7 mouse cellular contexts compared by ENCODE assay signal in the genomic region with DNA sequence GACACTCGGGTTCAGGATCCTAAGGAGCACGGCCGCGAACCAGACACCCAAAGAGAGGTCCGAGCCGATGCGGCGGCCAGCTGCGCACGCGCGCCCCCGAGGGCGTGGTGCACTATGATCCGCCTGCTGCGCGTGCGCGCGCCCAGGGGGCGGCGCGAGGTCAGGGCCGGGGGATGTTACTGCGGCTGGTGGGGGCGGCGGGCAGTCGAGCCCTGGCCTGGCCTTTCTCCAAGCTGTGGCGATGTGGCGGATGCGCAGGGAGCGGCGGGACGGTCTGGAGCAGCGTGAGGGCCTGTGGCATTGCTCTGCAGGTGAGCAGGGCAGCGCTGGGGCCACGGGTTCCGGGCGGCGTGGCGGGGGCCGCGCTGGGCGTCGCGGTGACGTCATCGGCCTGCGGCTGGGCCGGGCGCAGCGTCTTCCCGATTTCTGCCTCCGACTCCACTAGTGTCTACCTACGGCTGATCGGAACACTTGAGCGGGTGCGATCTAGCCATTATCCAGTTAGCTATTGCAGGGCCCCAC. TPM values are rescaled to one million over a fixed set of nuclear protein-coding genes. Genes with fewer than 3 reads are reported as not detected.
A peak's percentile ranks its signal among the peaks of the same experiment; 100 is the strongest.
DNase-seq lines count a peak whose midpoint lies in the region; ATAC-seq and TF ChIP-seq lines count a peak whose summit lies in the region.

TSS of gene Afg3l1 (plus strand) at position 167 of the 522 bp plus-strand sequence.

- H3K4me3 ChIP-seq in intestine, postnatal 0 days (ENCODE audit: low read depth, low read length): peak within 1 kb of the TSS; percentile 89
- H3K4me3 ChIP-seq in midbrain, embryonic 12.5 days: peak within 1 kb of the TSS; percentile 81
- H3K4me3 ChIP-seq in small intestine, adult 2 months (ENCODE audit: low read depth, low read length): peak within 1 kb of the TSS; percentile 79

- H3K27me3 ChIP-seq in intestine, postnatal 0 days (replicated peaks; ENCODE audit: control insufficient read depth, insufficient read depth, low read length): no peaks in the 10 kb centered on the region
- no peaks in the 10 kb centered on the region for H3K27me3 ChIP-seq in midbrain, embryonic 12.5 days
- no peaks in the 10 kb centered on the region for H3K27me3 ChIP-seq in small intestine, adult 2 months (ENCODE audit: control insufficient read depth, insufficient read depth, low read length)

- DNase-seq in adrenal gland, adult 8-10 months: peak; percentile 90
- peak; percentile 94 for DNase-seq in embryo, embryonic 9.5 days (ENCODE audit: extremely low spot score)
- no peak for DNase-seq in gonadal fat pad, adult 2 months (ENCODE audit: low read depth)
- DNase-seq in left cerebral cortex, postnatal 4 days: peak; percentile 96

- no peaks in the 10 kb centered on the region for H3K9me3 ChIP-seq in intestine, postnatal 0 days (ENCODE audit: control insufficient read depth)
- no peaks in the 10 kb centered on the region for H3K9me3 ChIP-seq in midbrain, embryonic 12.5 days

- under 1% methylated on average over 58 of the region's 58 CpGs for WGBS in intestine, postnatal 0 days
- under 1% methylated on average over 58 of the region's 58 CpGs for WGBS in midbrain, embryonic 12.5 days
- under 1% methylated on average over 58 of the region's 58 CpGs for WGBS in small intestine, adult 2 months

- ATAC-seq in intestine, postnatal 0 days: peak; percentile 90
- peak; percentile 89 for ATAC-seq in midbrain, embryonic 12.5 days (ENCODE audit: low FRiP score, low read depth)

- peak within 1 kb of the TSS; percentile 84 for H3K27ac ChIP-seq in intestine, postnatal 0 days (ENCODE audit: low read depth, low read length)
- H3K27ac ChIP-seq in midbrain, embryonic 12.5 days (replicated peaks): peak within 1 kb of the TSS; percentile 95
- peak within 1 kb of the TSS; percentile 74 for H3K27ac ChIP-seq in small intestine, adult 2 months (ENCODE audit: insufficient read depth, low read depth, low read length)

- peak within 1 kb of the TSS; percentile 81 for H3K9ac ChIP-seq in intestine, postnatal 0 days (ENCODE audit: low read depth, low read length)
- peak within 1 kb of the TSS; percentile 81 for H3K9ac ChIP-seq in midbrain, embryonic 12.5 days (replicated peaks)

- H3K4me1 ChIP-seq in intestine, postnatal 0 days (replicated peaks; ENCODE audit: control insufficient read depth, insufficient read depth, low read length): peaks cover 8% of the 10 kb centered on the region; the same call in 1 of the 2 replicates
- H3K4me1 ChIP-seq in midbrain, embryonic 12.5 days: peaks cover 19% of the 10 kb centered on the region
- peaks cover 7% of the 10 kb centered on the region; the same call in 1 of the 2 replicates for H3K4me1 ChIP-seq in small intestine, adult 2 months (ENCODE audit: control insufficient read depth, insufficient read depth, insufficient read length, low read length)

- H3K4me2 ChIP-seq in intestine, postnatal 0 days (replicated peaks; ENCODE audit: low read depth): peak within 1 kb of the TSS; percentile 84
- peak within 1 kb of the TSS; percentile 73 for H3K4me2 ChIP-seq in midbrain, embryonic 12.5 days (replicated peaks)

- TF ChIP-seq CTCF in intestine, postnatal 0 days (IDR thresholded peaks at IDR 0.05; ENCODE audit: low read depth): 0 out of 2 replicates have a peak, but pooled peaks have one; percentile 27
- no peak for TF ChIP-seq CTCF in small intestine, adult 2 months (IDR thresholded peaks at IDR 0.05; ENCODE audit: extremely low read depth, insufficient read length, insufficient replicate concordance, low read depth, low read length)

- H3K36me3 ChIP-seq in intestine, postnatal 0 days (ENCODE audit: control insufficient read depth, insufficient read depth): peaks cover 23% of the 10 kb centered on the region; the same call in 1 of the 2 replicates
- peaks cover 25% of the 10 kb centered on the region for H3K36me3 ChIP-seq in midbrain, embryonic 12.5 days
- H3K36me3 ChIP-seq in small intestine, adult 2 months (ENCODE audit: control insufficient read depth, insufficient read depth, low read length): peaks cover 6% of the 10 kb centered on the region

- TF ChIP-seq POLR2A in small intestine, adult 2 months (IDR thresholded peaks at IDR 0.05; ENCODE audit: low read depth, low read length): peak; percentile 41; the same call in 1 of the 2 replicates

- intact Hi-C loops in left cerebral cortex, postnatal 4 days (cut with DNase I): no loop called here

RNA-seq across cellular contexts. Expression of gene Afg3l1, which starts in this region (rescaled TPM):
- 10 to 100 TPM; 69.7 to 99.4 (median 85.1) TPM for total RNA-seq in adrenal gland, adult 8-10 months (2022)
- 29.6 and 31.1 TPM in 2 replicates for polyA plus RNA-seq in gonadal fat pad, adult 2 months (2012; rRNA removed)
- 30.8 and 34.7 TPM in 2 replicates for polyA plus RNA-seq in intestine, postnatal 0 days (2015; fragmentation: Nextera tagmentation; extraction: Ambion mirVana)
- 10 to 100 TPM; 48.3 to 56.9 TPM for total RNA-seq in left cerebral cortex, postnatal 4 days (2021)
- polyA plus RNA-seq in midbrain, embryonic 12.5 days (2016; fragmentation: Nextera tagmentation; extraction: Ambion mirVana): 63.0 and 72.2 TPM in 2 replicates
- 10.5 and 16.6 TPM in 2 replicates for polyA plus RNA-seq in small intestine, adult 2 months (2012; rRNA removed)
